Mouse (Mus musculus) neural tube, embryonic 15.5 days (tissue): ENCODE data around the gene Anapc2. TPM values are rescaled to one million over a fixed set of nuclear protein-coding genes. Genes with fewer than 3 reads are reported as not detected.

Source experiments
- ATAC-seq: fragments of 200-750 bp; cut with Nextera tagmentation; 2 replicates; pipeline ENCODE4 v1.8.0; 2017; ENCODE audit warnings: mild to moderate bottlenecking, moderate TSS enrichment, moderate library complexity; ENCODE audit not compliant: low FRiP score
- H3K27ac ChIP-seq: fragments of 300-500 bp; sonication (generic); replicated peaks from 2 replicates; pipeline ENCODE4 v1.5.1; 2015; ENCODE audit warnings: mild to moderate bottlenecking, inconsistent platforms
- H3K27me3 ChIP-seq: fragments of 300-500 bp; sonication (generic); replicated peaks from 2 replicates; pipeline ENCODE4 v1.6.1; 2015; ENCODE audit warnings: inconsistent platforms
- H3K36me3 ChIP-seq: fragments of 300-500 bp; sonication (generic); 2 replicates; pipeline ENCODE4 v1.6.1; 2015; ENCODE audit warnings: inconsistent platforms
- H3K4me1 ChIP-seq: fragments of 300-500 bp; sonication (generic); 2 replicates; pipeline ENCODE4 v1.6.1; 2015; ENCODE audit warnings: inconsistent platforms
- H3K4me2 ChIP-seq: fragments of 300-500 bp; sonication (generic); 2 replicates; pipeline ENCODE4 v1.6.1; 2015; ENCODE audit warnings: inconsistent platforms, mild to moderate bottlenecking, moderate library complexity
- H3K4me3 ChIP-seq: fragments of 300-500 bp; sonication (generic); replicated peaks from 2 replicates; pipeline ENCODE4 v1.5.1; 2015; ENCODE audit warnings: mild to moderate bottlenecking, inconsistent platforms
- H3K9ac ChIP-seq: fragments of 300-500 bp; sonication (generic); replicated peaks from 2 replicates; pipeline ENCODE4 v1.6.1; 2015; ENCODE audit warnings: mild to moderate bottlenecking, inconsistent platforms
- H3K9me3 ChIP-seq: fragments of 300-500 bp; sonication (generic); replicated peaks from 2 replicates; pipeline ENCODE4 v1.6.1; 2016; ENCODE audit warnings: inconsistent platforms
- WGBS: fragments of 180-500 bp; shearing (Covaris S2); methylation state at CpG from one replicate; pipeline ENCODE4 v1.1.7; 2015; ENCODE audit warnings: mixed read lengths; 5-methylcytosine and 5-hydroxymethylcytosine counted together
- polyA plus RNA-seq: library from polyadenylated mRNA; unstranded; fragments of >200 nt; fragmentation: Nextera tagmentation; extraction: Ambion mirVana; gene quantifications from 2 replicates; pipeline ENCODE4 v1.2.1, GENCODE M21; 2015

Gene Anapc2
- polyA plus RNA-seq, 1 experiment from 2014 or later, result 125 TPM

DNA sequence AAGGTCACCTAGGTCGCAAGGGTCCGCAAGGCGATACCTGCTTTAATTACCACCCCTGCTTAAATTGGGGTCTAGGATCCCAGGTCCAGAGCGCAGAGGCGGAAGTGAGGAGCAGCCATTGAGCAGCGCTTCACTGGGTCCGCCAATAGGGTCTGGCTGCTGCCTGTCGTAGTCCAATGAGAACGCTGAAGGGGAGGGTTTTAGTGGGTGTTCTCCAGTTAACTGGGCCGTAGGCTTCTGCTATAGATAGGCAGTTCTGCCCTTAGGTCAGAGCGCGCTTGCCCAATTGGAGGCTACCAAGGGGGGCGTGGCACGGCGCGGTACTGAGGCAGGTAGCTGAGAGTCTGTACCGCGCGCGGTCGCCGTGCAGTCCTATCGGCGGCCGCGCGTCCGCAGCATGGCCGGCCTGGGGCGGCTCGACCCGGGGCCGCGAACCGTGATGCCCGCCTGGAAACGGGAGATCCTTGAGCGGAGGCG, 9.9 kb upstream of the Anapc2 start, which contains the start of gene Tprn:
Tprn (plus strand) TSS at position 328 of the 477 bp plus-strand sequence.
- peak within 1 kb of the TSS; percentile 85 for H3K4me3 ChIP-seq
- H3K36me3 ChIP-seq, result no peaks in the 10 kb centered on the region
- ATAC-seq, result peak; percentile 99
- H3K4me2 ChIP-seq, result peak within 1 kb of the TSS; percentile 100
- peak within 1 kb of the TSS; percentile 79 for H3K27ac ChIP-seq
- no peaks in the 10 kb centered on the region for H3K9me3 ChIP-seq
- peaks cover 56% of the 10 kb centered on the region for H3K4me1 ChIP-seq
- no peaks in the 10 kb centered on the region for H3K27me3 ChIP-seq
- H3K9ac ChIP-seq, result peak within 1 kb of the TSS; percentile 78
- under 1% methylated on average over 39 of the region's 39 CpGs for WGBS

DNA sequence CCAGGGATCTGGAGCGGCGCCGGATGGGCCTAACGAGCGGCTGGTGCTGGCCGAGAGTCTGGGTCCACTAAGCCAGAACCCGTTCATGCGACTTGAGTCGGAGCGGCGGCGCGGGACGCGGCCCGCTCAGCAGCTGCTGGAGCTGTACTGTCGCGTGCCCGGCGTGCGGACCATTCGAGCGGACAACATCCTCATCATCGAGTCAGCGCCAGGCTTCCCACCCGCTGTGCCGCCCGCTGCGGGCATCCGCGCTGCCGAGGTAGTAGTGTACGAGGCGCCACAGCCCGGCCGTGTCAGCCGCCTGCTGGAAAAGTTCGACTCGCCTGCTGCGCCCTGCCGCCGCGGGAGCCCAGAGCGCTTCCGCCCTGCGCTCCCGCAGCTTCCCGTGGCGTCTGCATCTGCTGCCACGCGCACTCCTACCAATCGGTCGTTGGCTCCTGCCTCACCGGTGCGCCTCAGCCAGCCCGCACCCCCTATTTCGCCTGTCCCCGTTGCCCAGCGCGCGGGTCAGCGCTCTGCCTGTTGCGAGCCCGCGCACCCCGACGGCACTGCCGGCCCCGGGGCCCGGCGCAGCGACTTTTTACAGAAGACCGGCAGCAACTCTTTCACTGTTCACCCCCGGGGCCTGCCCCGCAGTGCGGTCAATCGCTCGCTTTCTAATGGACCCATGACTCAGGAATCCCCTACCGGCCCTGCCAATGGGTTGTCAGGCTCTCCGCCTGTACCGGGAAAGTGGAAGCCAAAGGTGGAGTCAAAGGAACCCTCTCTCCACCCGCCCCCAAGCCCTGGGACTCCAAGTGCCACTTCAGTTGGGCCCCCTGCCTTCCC, 9.3 kb upstream of the Anapc2 start:
- WGBS, result under 1% methylated on average over 82 of the region's 82 CpGs
- Histone ChIP-seq H3K4me3 (peak overlapping the region; percentile 85), H3K36me3 (0 out of 2 replicates have a peak, but pooled peaks cover 3% of the 10 kb centered on the region), H3K9me3 (no peaks in the 10 kb centered on the region), H3K4me1 (peaks cover 63% of the 10 kb centered on the region), H3K4me2 (peak overlapping the region; percentile 100), H3K9ac (peak overlapping the region; percentile 78), H3K27me3 (no peaks in the 10 kb centered on the region), H3K27ac (peak overlapping the region; percentile 79)
- peak; percentile 33 for ATAC-seq

- no peak overlapping the region for H3K27ac ChIP-seq
- H3K4me1 ChIP-seq, result peaks cover 61% of the 10 kb centered on the region
- 12% methylated on average over 12 of the region's 12 CpGs for WGBS
- H3K27me3 ChIP-seq, result no peaks in the 10 kb centered on the region
- H3K4me3 ChIP-seq, result peak overlapping the region; percentile 85
- peak overlapping the region; percentile 100 for H3K4me2 ChIP-seq
- ATAC-seq, result no peak
- peak overlapping the region; percentile 78 for H3K9ac ChIP-seq
- H3K9me3 ChIP-seq, result no peaks in the 10 kb centered on the region
- 0 out of 2 replicates have a peak, but pooled peaks cover 5% of the 10 kb centered on the region for H3K36me3 ChIP-seq
Measured at GRCm38 (mm10) chr2:25263623-25264285, 8.5 kb upstream of the Anapc2 start.

- Histone ChIP-seq H3K4me2 (peak overlapping the region; percentile 100), H3K36me3 (peaks cover 10% of the 10 kb centered on the region), H3K4me1 (peaks cover 61% of the 10 kb centered on the region), H3K9me3 (no peaks in the 10 kb centered on the region), H3K27ac (no peak overlapping the region), H3K27me3 (no peaks in the 10 kb centered on the region), H3K4me3 (peak overlapping the region; percentile 85), H3K9ac (peak overlapping the region; percentile 78; the same call in 1 of the 2 replicates)
- WGBS, result 73% methylated on average over 5 of the region's 5 CpGs
- ATAC-seq, result no peak
Measured at GRCm38 (mm10) chr2:25264286-25264660, 8.0 kb upstream of the Anapc2 start.

DNA sequence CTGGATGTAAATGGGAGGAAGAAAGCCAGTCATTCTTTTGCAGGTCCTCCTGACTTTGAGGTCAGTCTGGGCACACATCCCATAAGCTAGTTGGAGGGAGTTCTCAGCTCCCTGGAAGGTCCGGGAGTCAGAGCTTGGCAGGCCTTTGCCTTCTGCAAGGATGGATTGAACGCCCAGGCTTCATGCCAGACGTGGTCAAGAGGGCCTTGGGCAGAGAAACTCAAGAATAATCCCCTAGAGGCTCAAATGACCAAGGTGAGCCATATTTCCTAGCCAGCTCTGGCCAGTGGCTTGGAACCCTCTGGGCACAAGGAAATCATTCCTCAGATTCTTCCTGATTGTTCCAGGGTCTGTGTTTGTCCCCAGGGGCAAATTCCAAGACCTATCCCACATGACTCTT, 7.4 kb upstream of the Anapc2 start:
- Histone ChIP-seq H3K27ac (no peak overlapping the region), H3K4me3 (peak overlapping the region; percentile 85), H3K4me1 (peaks cover 61% of the 10 kb centered on the region), H3K27me3 (no peaks in the 10 kb centered on the region), H3K36me3 (peaks cover 16% of the 10 kb centered on the region), H3K9ac (peak overlapping the region; percentile 41; the same call in 1 of the 2 replicates), H3K4me2 (peak overlapping the region; percentile 100), H3K9me3 (no peaks in the 10 kb centered on the region)
- ATAC-seq, result no peak
- 64% methylated on average over 3 of the region's 3 CpGs for WGBS

GRCm38 (mm10) chr2:25265897-25266656, 6.2 kb upstream of the Anapc2 start:
- Histone ChIP-seq H3K9me3 (no peaks in the 10 kb centered on the region), H3K4me2 (peak overlapping the region; percentile 100), H3K27me3 (no peaks in the 10 kb centered on the region), H3K9ac (peak overlapping the region; percentile 41), H3K4me1 (peaks cover 68% of the 10 kb centered on the region), H3K4me3 (peak overlapping the region; percentile 17), H3K27ac (peak overlapping the region; percentile 67), H3K36me3 (peaks cover 21% of the 10 kb centered on the region)
- WGBS, result 51% methylated on average over 6 of the region's 6 CpGs
- ATAC-seq, result no peak

GRCm38 (mm10) chr2:25266720-25267119, 5.6 kb upstream of the Anapc2 start:
- 33% methylated on average over 2 of the region's 2 CpGs for WGBS
- peak overlapping the region; percentile 100 for H3K4me2 ChIP-seq
- H3K4me1 ChIP-seq, result peaks cover 72% of the 10 kb centered on the region
- peaks cover 21% of the 10 kb centered on the region for H3K36me3 ChIP-seq
- no peak for ATAC-seq
- no peaks in the 10 kb centered on the region for H3K27me3 ChIP-seq
- peak overlapping the region; percentile 67 for H3K27ac ChIP-seq
- no peaks in the 10 kb centered on the region for H3K9me3 ChIP-seq
- H3K4me3 ChIP-seq, result 0 out of 2 replicates have a peak overlapping the region, but pooled peaks have one; percentile 17
- H3K9ac ChIP-seq, result peak overlapping the region; percentile 41

DNA sequence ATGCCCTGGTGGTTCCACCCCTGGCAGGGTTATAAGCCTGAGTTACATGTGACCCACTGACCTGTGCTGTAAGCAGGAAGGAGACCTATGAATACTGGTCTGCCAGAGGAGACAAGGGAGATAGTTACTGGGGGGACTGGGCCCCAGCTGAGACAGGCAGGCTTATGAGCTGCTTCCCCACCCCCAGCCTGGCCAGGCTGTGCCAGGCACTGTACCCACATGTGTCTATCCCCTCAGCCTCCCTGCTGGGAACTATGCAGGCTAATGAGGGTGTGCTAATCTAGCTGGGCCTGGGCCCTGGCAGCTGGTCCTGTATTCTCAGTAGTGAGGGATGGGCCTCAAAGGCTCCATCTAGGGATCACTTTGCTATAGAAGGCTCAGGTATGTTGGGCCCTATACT, 5.0 kb upstream of the Anapc2 start:
- ATAC-seq, result no peak
- Histone ChIP-seq H3K36me3 (peaks cover 21% of the 10 kb centered on the region), H3K4me1 (peaks cover 69% of the 10 kb centered on the region), H3K4me2 (peak overlapping the region; percentile 100; the same call in 1 of the 2 replicates), H3K4me3 (no peak overlapping the region), H3K27ac (peak overlapping the region; percentile 67; the same call in 1 of the 2 replicates), H3K9me3 (no peaks in the 10 kb centered on the region), H3K9ac (peak overlapping the region; percentile 41; the same call in 1 of the 2 replicates), H3K27me3 (no peaks in the 10 kb centered on the region)

DNA sequence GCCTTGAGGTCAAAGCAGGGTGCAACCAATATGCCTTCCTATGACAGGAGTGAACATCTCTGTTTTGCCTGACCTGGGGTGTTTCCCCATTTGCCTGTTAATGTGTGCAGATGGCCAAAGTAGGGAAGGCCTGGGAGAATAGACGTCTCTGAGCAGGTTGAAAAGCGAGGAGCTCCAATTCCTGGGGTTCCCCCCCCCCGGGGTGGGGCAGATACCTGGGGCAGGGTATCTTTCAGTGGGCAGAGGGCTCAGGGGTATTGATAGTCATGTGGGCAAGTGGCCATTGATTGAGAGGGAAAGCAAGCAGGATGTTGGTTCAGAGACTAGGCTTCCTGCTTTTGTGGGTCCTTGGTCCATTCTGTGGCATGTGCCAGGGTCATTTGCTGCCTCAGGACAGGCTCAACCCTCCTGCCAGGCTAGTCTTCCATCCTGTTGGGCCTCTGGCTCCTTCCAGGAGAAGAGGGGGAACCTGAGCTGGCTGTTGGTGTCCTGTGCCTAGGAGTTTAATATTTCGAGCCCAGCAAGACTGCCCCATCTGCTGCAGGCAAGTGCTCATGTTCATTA, 4.5 kb upstream of the Anapc2 start:
- peaks cover 21% of the 10 kb centered on the region for H3K36me3 ChIP-seq
- no peaks in the 10 kb centered on the region for H3K9me3 ChIP-seq
- H3K4me2 ChIP-seq, result 0 out of 2 replicates have a peak overlapping the region, but pooled peaks have one; percentile 100
- no peak overlapping the region for H3K27ac ChIP-seq
- H3K9ac ChIP-seq, result no peak overlapping the region
- no peaks in the 10 kb centered on the region for H3K27me3 ChIP-seq
- no peak overlapping the region for H3K4me3 ChIP-seq
- no peak for ATAC-seq
- peaks cover 70% of the 10 kb centered on the region for H3K4me1 ChIP-seq
- 71% methylated on average over 4 of the region's 4 CpGs for WGBS

GRCm38 (mm10) chr2:25272515-25272914, 237 bp downstream of the Anapc2 start:
- H3K27ac ChIP-seq, result peak overlapping the region; percentile 88
- H3K9ac ChIP-seq, result peak overlapping the region; percentile 86
- H3K36me3 ChIP-seq, result peaks cover 62% of the 10 kb centered on the region
- ATAC-seq, result peak; percentile 62
- peaks cover 48% of the 10 kb centered on the region for H3K4me1 ChIP-seq
- H3K4me3 ChIP-seq, result peak overlapping the region; percentile 92
- H3K9me3 ChIP-seq, result no peaks in the 10 kb centered on the region
- H3K27me3 ChIP-seq, result no peaks in the 10 kb centered on the region
- peak overlapping the region; percentile 91 for H3K4me2 ChIP-seq
- WGBS, result under 1% methylated on average over 29 of the region's 29 CpGs

GRCm38 (mm10) chr2:25273010-25273409, 732 bp downstream of the Anapc2 start:
- H3K4me3 ChIP-seq, result peak overlapping the region; percentile 92
- peak overlapping the region; percentile 88; the same call in 1 of the 2 replicates for H3K27ac ChIP-seq
- no peak for ATAC-seq
- 37% methylated on average over 16 of the region's 16 CpGs for WGBS
- peak overlapping the region; percentile 86 for H3K9ac ChIP-seq
- no peaks in the 10 kb centered on the region for H3K27me3 ChIP-seq
- peaks cover 43% of the 10 kb centered on the region for H3K4me1 ChIP-seq
- H3K36me3 ChIP-seq, result peaks cover 64% of the 10 kb centered on the region
- no peaks in the 10 kb centered on the region for H3K9me3 ChIP-seq
- H3K4me2 ChIP-seq, result peak overlapping the region; percentile 91
